Mouse (Mus musculus) CH12.LX (cell line): Measurements from ENCODE around the gene Setdb2. TPM values are rescaled to one million over a fixed set of nuclear protein-coding genes. Genes with fewer than 3 reads are reported as not detected.

Source experiments
- DNase-seq: peaks from one replicate; pipeline ENCODE4 v3.0.0-alpha.2; 2013; ENCODE audit errors: extremely low read depth
- H3K27ac ChIP-seq: 2 replicates; pipeline ENCODE4 v1.5.1; 2012; ENCODE audit warnings: low read depth, mild to moderate bottlenecking, control low read depth, moderate library complexity; ENCODE audit not compliant: insufficient read depth
- H3K27me3 ChIP-seq: replicated peaks from 2 replicates; pipeline ENCODE3; 2012; ENCODE audit warnings: inconsistent platforms
- H3K36me3 ChIP-seq, 2 experiments: replicated peaks in 1 of 2; 2 replicates each; pipeline versions ENCODE3 to v1.6.1; 2012; ENCODE audit warnings: inconsistent platforms in 1 of 2, low read length in 1 of 2, mild to moderate bottlenecking in 1 of 2, mixed read lengths in 1 of 2, moderate library complexity in 1 of 2; ENCODE audit not compliant: control insufficient read depth in 1 of 2, insufficient read depth in 1 of 2
- H3K4me1 ChIP-seq, 2 experiments: 2 replicates each; pipeline ENCODE4 v1.6.1; 2012; ENCODE audit warnings: inconsistent platforms in 1 of 2, moderate library complexity in 1 of 2; ENCODE audit not compliant: insufficient read depth in 2 of 2, control insufficient read depth in 1 of 2
- H3K4me2 ChIP-seq: 2 replicates; pipeline ENCODE4 v1.6.1; 2012; ENCODE audit warnings: low read depth, mild to moderate bottlenecking, control low read depth; ENCODE audit not compliant: poor library complexity, insufficient read depth, severe bottlenecking
- H3K4me3 ChIP-seq, 3 experiments: fragments of 150-350 bp in 1 of 3; sonication (generic) in 1 of 3; replicated peaks in 1 of 3; 2 replicates each; pipeline versions ENCODE3 to v1.5.1; 2011 to 2012; ENCODE audit warnings: low read depth in 2 of 3, low read length in 2 of 3, mild to moderate bottlenecking in 2 of 3, moderate library complexity in 2 of 3, control low read depth in 1 of 3, improper control_type of control experiment in 1 of 3, inconsistent platforms in 1 of 3, mixed read lengths in 1 of 3; ENCODE audit not compliant: poor library complexity in 1 of 3
- H3K79me2 ChIP-seq: replicated peaks from 2 replicates; pipeline ENCODE4 v1.6.1; 2012; ENCODE audit warnings: mild to moderate bottlenecking, moderate library complexity; ENCODE audit not compliant: control insufficient read depth, poor library complexity, insufficient read depth, severe bottlenecking; ENCODE audit errors: extremely low read depth
- H3K9ac ChIP-seq: 2 replicates; pipeline ENCODE4 v1.6.1; 2012; ENCODE audit warnings: low read depth, mild to moderate bottlenecking, control low read depth, moderate library complexity; ENCODE audit not compliant: insufficient read depth
- H3K9me3 ChIP-seq: replicated peaks from 2 replicates; pipeline ENCODE3; 2012; ENCODE audit warnings: low read length, inconsistent platforms, mixed read lengths
- BHLHE40 ChIP-seq: IDR thresholded peaks from 2 replicates; pipeline ENCODE4 v1.6.1; 2011; ENCODE audit warnings: mild to moderate bottlenecking, low read depth, low read length, improper control_type of control experiment
- CHD1 ChIP-seq: IDR thresholded peaks from 2 replicates; pipeline ENCODE4 v1.6.1; 2012; ENCODE audit warnings: low read depth, low read length, improper control_type of control experiment, inconsistent platforms
- CHD2 ChIP-seq: IDR thresholded peaks from 2 replicates; pipeline ENCODE4 v1.6.1; 2011; ENCODE audit warnings: low read length, improper control_type of control experiment
- CTCF ChIP-seq, 2 experiments: IDR thresholded peaks in 1 of 2; conservative IDR thresholded peaks in 1 of 2; 2 replicates each; pipeline ENCODE4 v1.5.1; 2011 to 2012; ENCODE audit warnings: low read depth in 2 of 2, low read length in 2 of 2, improper control_type of control experiment in 1 of 2, inconsistent platforms in 1 of 2, mild to moderate bottlenecking in 1 of 2, moderate library complexity in 1 of 2
- E2F4 ChIP-seq: IDR thresholded peaks from 2 replicates; pipeline ENCODE4 v1.6.1; 2011; ENCODE audit warnings: low read depth, low read length, improper control_type of control experiment; ENCODE audit not compliant: insufficient replicate concordance
- ELF1 ChIP-seq: IDR thresholded peaks from 2 replicates; pipeline ENCODE4 v1.6.1; 2014; ENCODE audit warnings: low read depth, mild to moderate bottlenecking, inconsistent platforms, low read length, improper control_type of control experiment
- EP300 ChIP-seq: IDR thresholded peaks from 2 replicates; pipeline ENCODE4 v1.6.1; 2011; ENCODE audit warnings: low read length, improper control_type of control experiment
- ETS1 ChIP-seq: conservative IDR thresholded peaks from 2 replicates; pipeline ENCODE4 v1.6.1; 2012; ENCODE audit warnings: low read depth, mild to moderate bottlenecking, inconsistent platforms, low read length, improper control_type of control experiment, moderate library complexity
- GABPA ChIP-seq: IDR thresholded peaks from 2 replicates; pipeline ENCODE4 v1.6.1; 2012; ENCODE audit warnings: low read depth, low read length, improper control_type of control experiment, inconsistent platforms; ENCODE audit not compliant: insufficient replicate concordance
- HCFC1 ChIP-seq: IDR thresholded peaks from 2 replicates; pipeline ENCODE4 v1.6.1; 2012; ENCODE audit warnings: low read depth, mild to moderate bottlenecking, inconsistent platforms, low read length, improper control_type of control experiment
- IRF4 ChIP-seq: IDR thresholded peaks from 2 replicates; pipeline ENCODE4 v1.6.1; 2014; ENCODE audit warnings: low read depth, mild to moderate bottlenecking, inconsistent platforms, low read length, improper control_type of control experiment
- JUN ChIP-seq: IDR thresholded peaks from 2 replicates; pipeline ENCODE4 v1.6.1; 2011; ENCODE audit warnings: low read depth, mild to moderate bottlenecking, low read length, improper control_type of control experiment, moderate library complexity; ENCODE audit not compliant: insufficient read depth
- JUND ChIP-seq: conservative IDR thresholded peaks from 2 replicates; pipeline ENCODE4 v1.6.1; 2011; ENCODE audit warnings: low read depth, low read length, improper control_type of control experiment
- KAT2A ChIP-seq: IDR thresholded peaks from 2 replicates; pipeline ENCODE4 v1.6.1; 2012; ENCODE audit warnings: low read length, improper control_type of control experiment, inconsistent platforms; ENCODE audit not compliant: insufficient replicate concordance
- MAFK ChIP-seq: IDR thresholded peaks from 2 replicates; pipeline ENCODE4 v1.6.1; 2011; ENCODE audit warnings: low read length, improper control_type of control experiment; ENCODE audit not compliant: insufficient replicate concordance
- MAX ChIP-seq: IDR thresholded peaks from 2 replicates; pipeline ENCODE4 v1.6.1; 2011; ENCODE audit warnings: low read length, improper control_type of control experiment
- MAZ ChIP-seq: IDR thresholded peaks from 2 replicates; pipeline ENCODE4 v1.6.1; 2012; ENCODE audit warnings: low read depth, mild to moderate bottlenecking, inconsistent platforms, low read length, improper control_type of control experiment, moderate library complexity
- MEF2A ChIP-seq: IDR thresholded peaks from 2 replicates; pipeline ENCODE4 v1.6.1; 2014; ENCODE audit warnings: low read depth, mild to moderate bottlenecking, inconsistent platforms, low read length, improper control_type of control experiment, borderline replicate concordance
- MXI1 ChIP-seq: IDR thresholded peaks from 2 replicates; pipeline ENCODE4 v1.6.1; 2011; ENCODE audit warnings: mild to moderate bottlenecking, low read depth, low read length, improper control_type of control experiment
- MYC ChIP-seq: IDR thresholded peaks from 2 replicates; pipeline ENCODE4 v1.6.1; 2011; ENCODE audit warnings: low read depth, mild to moderate bottlenecking, improper control_type of control experiment, low read length
- NELFE ChIP-seq: IDR thresholded peaks from 2 replicates; pipeline ENCODE4 v1.6.1; 2011; ENCODE audit warnings: low read depth, low read length, improper control_type of control experiment
- NRF1 ChIP-seq: IDR thresholded peaks from 2 replicates; pipeline ENCODE4 v1.6.1; 2014; ENCODE audit warnings: low read depth, mild to moderate bottlenecking, inconsistent platforms, low read length, improper control_type of control experiment, moderate library complexity
- PAX5 ChIP-seq: IDR thresholded peaks from 2 replicates; pipeline ENCODE4 v1.6.1; 2012; ENCODE audit warnings: low read length, inconsistent platforms, mixed read lengths
- POLR2A ChIP-seq: IDR thresholded peaks from 2 replicates; pipeline ENCODE4 v1.6.1; 2011; ENCODE audit warnings: low read depth, mild to moderate bottlenecking, improper control_type of control experiment, low read length
- POLR2AphosphoS2 ChIP-seq: IDR thresholded peaks from 2 replicates; pipeline ENCODE4 v1.6.1; 2011; ENCODE audit warnings: low read depth, low read length, improper control_type of control experiment
- RAD21 ChIP-seq: IDR thresholded peaks from 2 replicates; pipeline ENCODE4 v1.6.1; 2011; ENCODE audit warnings: low read depth, mild to moderate bottlenecking, low read length, improper control_type of control experiment, moderate library complexity
- SIN3A ChIP-seq: IDR thresholded peaks from 2 replicates; pipeline ENCODE4 v1.6.1; 2012; ENCODE audit warnings: low read length, improper control_type of control experiment, inconsistent platforms
- SMC3 ChIP-seq: IDR thresholded peaks from 2 replicates; pipeline ENCODE4 v1.6.1; 2011; ENCODE audit warnings: low read depth, low read length, improper control_type of control experiment
- TBP ChIP-seq: conservative IDR thresholded peaks from 2 replicates; pipeline ENCODE4 v1.6.1; 2011; ENCODE audit warnings: low read depth, low read length, improper control_type of control experiment
- TCF12 ChIP-seq: IDR thresholded peaks from 2 replicates; pipeline ENCODE4 v1.6.1; 2014; ENCODE audit warnings: low read depth, mild to moderate bottlenecking, inconsistent platforms, low read length, improper control_type of control experiment
- UBTF ChIP-seq: IDR thresholded peaks from 2 replicates; pipeline ENCODE4 v1.6.1; 2012; ENCODE audit warnings: low read depth, mild to moderate bottlenecking, inconsistent platforms, low read length, improper control_type of control experiment, moderate library complexity
- USF1 ChIP-seq: IDR thresholded peaks from 2 replicates; pipeline ENCODE4 v1.6.1; 2014; ENCODE audit warnings: low read depth, mild to moderate bottlenecking, inconsistent platforms, low read length, improper control_type of control experiment
- USF2 ChIP-seq: conservative IDR thresholded peaks from 2 replicates; pipeline ENCODE4 v1.6.1; 2011; ENCODE audit warnings: low read depth, low read length, improper control_type of control experiment
- ZC3H11A ChIP-seq: IDR thresholded peaks from 2 replicates; pipeline ENCODE4 v1.6.1; 2012; ENCODE audit warnings: low read depth, mild to moderate bottlenecking, inconsistent platforms, low read length, improper control_type of control experiment
- ZKSCAN1 ChIP-seq: IDR thresholded peaks from 2 replicates; pipeline ENCODE4 v1.6.1; 2012; ENCODE audit warnings: low read depth, inconsistent platforms, low read length, improper control_type of control experiment, borderline replicate concordance
- ZMIZ1 ChIP-seq: IDR thresholded peaks from 2 replicates; pipeline ENCODE4 v1.6.1; 2012; ENCODE audit warnings: low read depth, mild to moderate bottlenecking, inconsistent platforms, low read length, improper control_type of control experiment
- ZNF384 ChIP-seq: IDR thresholded peaks from 2 replicates; pipeline ENCODE4 v1.6.1; 2012; ENCODE audit warnings: low read depth, low read length, improper control_type of control experiment, inconsistent platforms
- dilution Hi-C: fragments of 300-500 bp; cut with MboI; formaldehyde crosslinking; loops from 2 replicates; pipeline ENCODE4 v1.14.3; 2020; ENCODE audit warnings: low sequenced_read_pairs; ENCODE audit not compliant: extremely low pct_unique_long_range_greater_than_20kb, extremely low pct_ligation_motif_present
- in situ Hi-C: fragments of 300-500 bp; cut with MboI; formaldehyde crosslinking; loops from 3 replicates; pipeline ENCODE4 v1.14.3; 2019; ENCODE audit warnings: low sequenced_read_pairs, low pct_ligation_motif_present, low pct_unique_long_range_greater_than_20kb, mixed read lengths
- polyA plus RNA-seq: library from polyadenylated mRNA; unstranded; fragments of >175 nt; gene quantifications from 2 replicates; pipeline ENCODE4 v1.2.1, GENCODE M21; 2012; ENCODE audit warnings: low read depth; ENCODE audit not compliant: insufficient read length
- total RNA-seq, 2 experiments: library from RNA; depleted of rRNA; stranded (reverse); fragments of 300-350 nt in 1 of 2; fragments of >200 nt in 1 of 2; gene quantifications; 2 replicates each; pipeline ENCODE4 v1.2.3; 2012 to 2014

Setdb2 gene
- total RNA-seq (2012; rRNA removed) (14.7 and 14.9 TPM in 2 replicates), total RNA-seq (2014; rRNA removed) (33.8 and 37.3 TPM in 2 replicates), polyA plus RNA-seq (13.2 and 13.3 TPM in 2 replicates)

DNA sequence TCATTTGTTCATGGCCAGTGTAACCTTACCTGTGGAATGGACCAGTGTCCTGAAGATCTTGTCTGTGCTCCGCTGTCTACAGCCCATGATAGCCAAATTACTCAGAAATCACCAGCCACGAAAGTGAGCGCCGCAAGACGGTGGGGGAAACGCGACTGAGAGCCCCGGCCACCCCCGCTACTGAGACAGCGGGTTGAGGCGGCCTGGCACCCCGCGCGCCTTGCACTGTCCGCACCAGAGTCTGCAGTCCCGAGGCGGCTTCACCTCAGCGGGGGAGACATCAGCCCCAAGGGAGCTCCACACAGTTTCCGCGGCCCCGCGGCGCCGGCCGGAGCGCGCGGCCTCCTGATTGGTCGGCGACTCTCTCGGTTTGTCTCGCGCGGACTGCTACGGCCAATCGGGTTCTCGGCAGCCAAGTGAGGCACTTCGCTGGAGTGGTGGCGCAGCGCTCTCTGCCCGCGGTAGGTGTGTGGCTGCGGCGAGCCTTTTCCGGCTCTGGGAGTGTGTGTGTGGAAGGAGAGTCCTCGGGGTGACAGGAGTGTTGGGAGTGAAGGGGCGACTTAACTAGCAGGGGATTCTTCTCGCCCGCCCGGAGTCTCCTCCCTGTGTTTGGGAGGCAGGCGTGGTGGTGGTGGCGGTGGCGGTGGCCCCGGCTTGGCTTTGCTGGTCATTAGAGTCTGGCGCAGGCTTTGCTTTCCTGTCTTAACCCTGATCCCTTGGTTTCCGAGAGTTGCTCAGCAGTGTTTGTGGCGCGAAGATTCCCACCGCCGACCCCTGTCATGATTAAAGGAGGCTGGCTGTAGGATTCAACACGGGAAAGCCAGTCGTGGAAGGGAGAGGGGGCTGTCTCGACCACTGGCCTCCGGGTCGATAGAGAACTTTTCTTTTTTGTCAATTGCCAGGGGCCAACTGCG, at the start of gene Setdb2, which contains the start of gene Cab39l:
Gene Setdb2, minus strand, starts transcription at position 327 of the 914 bp plus-strand sequence.
Gene Cab39l, plus strand, starts transcription at position 415 of the 914 bp plus-strand sequence.
- peak; percentile 94 for DNase-seq
- Histone ChIP-seq H3K9ac (peak within 1 kb of the TSS; percentile 84), H3K4me1 (peaks cover 0 to 24% of the 10 kb centered on the region in 2 experiments; a peak in 2 of 4 replicates), H3K4me3 (peak within 1 kb of the TSS; percentile 72 to 85 (median 85)), H3K9me3 (no peaks in the 10 kb centered on the region), H3K36me3 (peaks cover 2 to 5% of the 10 kb centered on the region in 2 experiments), H3K79me2 (peaks cover 31% of the 10 kb centered on the region), H3K4me2 (peak within 1 kb of the TSS; percentile 93), H3K27me3 (no peaks in the 10 kb centered on the region), H3K27ac (peak within 1 kb of the TSS; percentile 62)
- in situ Hi-C loops (no loop called here), dilution Hi-C loops (no loop called here)
- no peak for TF ChIP-seq USF1
- no peak for TF ChIP-seq ZKSCAN1
- TF ChIP-seq CTCF (conservative IDR thresholded peaks at IDR 0.05 in 1 of 2, IDR thresholded peaks at IDR 0.05 in 1 of 2; ENCODE audit: low read depth in 2 of 2, low read length in 2 of 2): peak in 1 of 2 experiments; percentile 38; a peak in 2 of 4 replicates
- no peak; the same call in 1 of the 2 replicates for TF ChIP-seq POLR2AphosphoS2
- peak; percentile 78 for TF ChIP-seq TCF12
- TF ChIP-seq USF2: no peak
- peak; percentile 31; the same call in 1 of the 2 replicates for TF ChIP-seq IRF4
- TF ChIP-seq GABPA: no peak
- TF ChIP-seq MXI1: peak; percentile 79
- TF ChIP-seq RAD21: peak; percentile 35
- TF ChIP-seq ELF1: peak; percentile 80
- TF ChIP-seq ZMIZ1: no peak; the same call in none of the 2 replicates
- no peak for TF ChIP-seq EP300
- peak; percentile 98 for TF ChIP-seq CHD2
- no peak for TF ChIP-seq PAX5
- TF ChIP-seq POLR2A: peak; percentile 96
- TF ChIP-seq HCFC1: peak; percentile 73
- no peak for TF ChIP-seq MAFK
- peak; percentile 67; the same call in 1 of the 2 replicates for TF ChIP-seq UBTF
- no peak for TF ChIP-seq JUND
- TF ChIP-seq ETS1: no peak
- no peak for TF ChIP-seq JUN
- TF ChIP-seq CHD1: no peak; the same call in 1 of the 2 replicates
- no peak for TF ChIP-seq MYC
- peak; percentile 70; the same call in 1 of the 2 replicates for TF ChIP-seq KAT2A
- TF ChIP-seq TBP: peak; percentile 76; the same call in 1 of the 2 replicates
- TF ChIP-seq E2F4: 0 out of 2 replicates have a peak, but pooled peaks have one; percentile 51
- peak; percentile 22 for TF ChIP-seq SMC3
- TF ChIP-seq BHLHE40: no peak
- TF ChIP-seq MAX: no peak; the same call in 1 of the 2 replicates
- TF ChIP-seq NELFE: peak; percentile 91; the same call in 1 of the 2 replicates
- TF ChIP-seq ZC3H11A: no peak
- no peak; the same call in 1 of the 2 replicates for TF ChIP-seq SIN3A
- TF ChIP-seq ZNF384: no peak
- TF ChIP-seq MAZ: no peak
- peak; percentile 22; the same call in 1 of the 2 replicates for TF ChIP-seq MEF2A
- 0 out of 2 replicates have a peak, but pooled peaks have one; percentile 24 for TF ChIP-seq NRF1
